Mouse (Mus musculus) olfactory bulb, adult 2 months (tissue): ENCODE measurements around the gene Tbc1d9b.

Experiments used
- CTCF ChIP-seq: fragments of 200-500 bp; IDR thresholded peaks from 2 replicates; pipeline ENCODE4 v1.5.1; 2012; ENCODE audit warnings: low read depth, mild to moderate bottlenecking, low read length, moderate library complexity; ENCODE audit not compliant: insufficient read depth
- POLR2A ChIP-seq: fragments of 200-500 bp; IDR thresholded peaks from 2 replicates; pipeline ENCODE4 v1.6.1; 2012; ENCODE audit warnings: mild to moderate bottlenecking, low read depth, low read length, moderate library complexity; ENCODE audit not compliant: insufficient read depth

DNA sequence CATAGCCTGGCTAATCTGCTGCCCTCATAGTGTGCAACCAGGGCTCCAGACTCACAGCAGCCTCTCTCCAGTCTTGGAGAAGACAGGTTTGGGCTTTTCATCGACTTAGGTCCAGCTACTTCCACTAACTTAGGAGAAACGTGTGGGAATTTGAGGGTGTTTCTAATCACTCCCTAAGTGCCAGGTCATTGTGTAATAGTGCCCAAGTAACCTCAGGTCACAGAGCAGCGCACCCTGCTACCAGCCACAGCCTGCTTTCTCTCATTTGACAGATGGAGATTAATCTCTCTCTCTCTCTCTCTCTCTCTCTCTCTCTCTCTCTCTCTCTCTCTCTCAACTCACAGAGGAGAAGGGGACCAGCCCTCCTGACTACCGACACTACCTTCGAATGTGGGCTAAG lies 37.2 kb downstream of the Tbc1d9b start:
- TF ChIP-seq CTCF, result no peak
- TF ChIP-seq POLR2A, result no peak
